Mouse (Mus musculus): ENCODE data around the gene Alg5. TPM values are rescaled to one million over a fixed set of nuclear protein-coding genes. Genes with fewer than 3 reads are reported as not detected.
"Not testable (repeated sequence)": the region's sequence is repeated elsewhere in the genome, so short reads cannot be mapped to it uniquely, and the experiment has no call there.

The Alg5 gene
- 9.4 and 12.4 TPM in 2 replicates for polyA plus RNA-seq (2012; rRNA removed)

GRCm38 (mm10) chr3:54735247-54736046, at the start of gene Alg5, which contains the start of gene Exosc8:
Gene Alg5, plus strand, starts transcription at chr3:54735539.
Gene Exosc8, minus strand, starts transcription at chr3:54735393.
- Histone ChIP-seq H3K4me1 (ENCODE audit: control insufficient read depth, insufficient read depth, low read length) (no peaks in the 10 kb centered on the region), H3K4me3 (replicated peaks; ENCODE audit: extremely low read depth, low read depth, low read length) (peak within 1 kb of the TSS; percentile 94)
- TF ChIP-seq POLR2A (IDR thresholded peaks at IDR 0.05; ENCODE audit: borderline replicate concordance, extremely low read depth, low read depth, low read length) = peak; percentile 69; the same call in 1 of the 2 replicates
- TF ChIP-seq CTCF (IDR thresholded peaks at IDR 0.05; ENCODE audit: insufficient read depth, low read length) = peak; percentile 63
- under 1% methylated on average over 65 of the region's 65 CpGs for WGBS
- DNase-seq = peak; percentile 92

- WGBS = 57% methylated on average over 2 of the region's 2 CpGs
- Histone ChIP-seq H3K4me1 (ENCODE audit: control insufficient read depth, insufficient read depth, low read length) (no peaks in the 10 kb centered on the region), H3K4me3 (replicated peaks; ENCODE audit: extremely low read depth, low read depth, low read length) (no peak overlapping the region)
- TF ChIP-seq CTCF (IDR thresholded peaks at IDR 0.05; ENCODE audit: insufficient read depth, low read length) (no peak), POLR2A (IDR thresholded peaks at IDR 0.05; ENCODE audit: borderline replicate concordance, extremely low read depth, low read depth, low read length) (no peak)
- no peak for DNase-seq
Measured at GRCm38 (mm10) chr3:54687245-54687644, 48.1 kb upstream of the Alg5 start.

GRCm38 (mm10) chr3:54689091-54689490, 46.2 kb upstream of the Alg5 start:
- Histone ChIP-seq H3K4me1 (ENCODE audit: control insufficient read depth, insufficient read depth, low read length) (no peaks in the 10 kb centered on the region), H3K4me3 (replicated peaks; ENCODE audit: extremely low read depth, low read depth, low read length) (no peak overlapping the region)
- 25% methylated on average over 2 of the region's 2 CpGs for WGBS
- DNase-seq = no peak
- 0 out of 2 replicates have a peak, but pooled peaks have one; percentile 3 for TF ChIP-seq CTCF (IDR thresholded peaks at IDR 0.05; ENCODE audit: insufficient read depth, low read length)
- TF ChIP-seq POLR2A (IDR thresholded peaks at IDR 0.05; ENCODE audit: borderline replicate concordance, extremely low read depth, low read depth, low read length) = no peak

- Histone ChIP-seq H3K4me3 (replicated peaks; ENCODE audit: extremely low read depth, low read depth, low read length) (peak within 1 kb of the TSS; percentile 91), H3K4me1 (ENCODE audit: control insufficient read depth, insufficient read depth, low read length) (no peaks in the 10 kb centered on the region)
- no peak for TF ChIP-seq CTCF (IDR thresholded peaks at IDR 0.05; ENCODE audit: insufficient read depth, low read length)
- TF ChIP-seq POLR2A (IDR thresholded peaks at IDR 0.05; ENCODE audit: borderline replicate concordance, extremely low read depth, low read depth, low read length) = peak; percentile 76; the same call in 1 of the 2 replicates
- 1% methylated on average over 65 of the region's 65 CpGs for WGBS
- DNase-seq = peak; percentile 88
Measured at GRCm38 (mm10) chr3:54692202-54693055, 42.9 kb upstream of the Alg5 start, which contains the start of gene Supt20. Gene Supt20, plus strand, starts transcription at chr3:54692807.

DNA sequence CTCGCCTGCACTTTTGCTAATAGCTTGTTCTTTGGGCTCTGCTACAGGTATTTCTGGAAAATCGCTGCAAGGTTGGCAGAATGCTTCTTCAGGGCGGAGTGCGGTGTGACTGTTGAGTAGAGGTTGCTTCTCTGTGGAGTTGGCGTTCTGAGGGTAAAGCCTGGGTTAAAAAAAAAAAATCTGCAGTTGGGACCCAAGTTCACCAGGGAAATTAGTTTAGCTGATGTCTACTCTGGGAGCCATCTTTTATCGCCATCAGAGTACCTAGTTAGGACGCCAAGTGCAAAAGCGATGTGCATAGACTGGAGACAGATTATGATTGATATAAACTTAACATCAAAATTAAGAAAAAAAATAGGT, 42.3 kb upstream of the Alg5 start:
- no peak for TF ChIP-seq CTCF (IDR thresholded peaks at IDR 0.05; ENCODE audit: insufficient read depth, low read length)
- no peak for TF ChIP-seq POLR2A (IDR thresholded peaks at IDR 0.05; ENCODE audit: borderline replicate concordance, extremely low read depth, low read depth, low read length)
- Histone ChIP-seq H3K4me3 (replicated peaks; ENCODE audit: extremely low read depth, low read depth, low read length) (peak overlapping the region; percentile 91), H3K4me1 (ENCODE audit: control insufficient read depth, insufficient read depth, low read length) (no peaks in the 10 kb centered on the region)
- under 1% methylated on average over 8 of the region's 8 CpGs for WGBS
- no peak for DNase-seq

GRCm38 (mm10) chr3:54699759-54700301, 35.5 kb upstream of the Alg5 start:
- DNase-seq = no peak
- no peak for TF ChIP-seq CTCF (IDR thresholded peaks at IDR 0.05; ENCODE audit: insufficient read depth, low read length)
- no peak for TF ChIP-seq POLR2A (IDR thresholded peaks at IDR 0.05; ENCODE audit: borderline replicate concordance, extremely low read depth, low read depth, low read length)
- Histone ChIP-seq H3K4me1 (ENCODE audit: control insufficient read depth, insufficient read depth, low read length) (no peaks in the 10 kb centered on the region; the same call in 1 of the 2 replicates), H3K4me3 (replicated peaks; ENCODE audit: extremely low read depth, low read depth, low read length) (no peak overlapping the region)
- WGBS = 53% methylated on average over 5 of the region's 5 CpGs

DNA sequence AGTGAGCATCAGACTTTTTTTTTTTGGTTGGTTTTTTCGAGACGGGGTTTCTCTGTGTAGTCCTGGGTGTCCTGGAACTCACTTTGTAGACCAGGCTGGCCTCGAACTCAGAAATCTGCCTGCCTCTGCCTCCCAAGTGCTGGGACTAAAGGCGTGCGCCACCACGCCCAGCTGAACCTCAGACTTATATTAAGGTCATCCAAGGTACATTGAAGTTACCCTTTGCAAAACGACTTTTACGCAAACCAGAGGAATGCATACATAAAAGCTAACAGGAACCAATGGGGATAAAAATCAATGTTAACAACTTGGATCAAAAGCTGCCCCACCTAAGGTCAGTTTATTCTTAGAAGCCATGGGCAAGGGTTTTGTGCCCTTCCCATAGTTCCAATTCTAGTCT, 31.2 kb upstream of the Alg5 start:
- DNase-seq; H3K4me3 ChIP-seq (replicated peaks; ENCODE audit: extremely low read depth, low read depth, low read length); H3K4me1 ChIP-seq (ENCODE audit: control insufficient read depth, insufficient read depth, low read length): not testable (repeated sequence)
- 96% methylated on average over 8 of the region's 8 CpGs for WGBS

GRCm38 (mm10) chr3:54708972-54709371, 26.4 kb upstream of the Alg5 start:
- WGBS = 58% methylated on average over 9 of the region's 9 CpGs
- TF ChIP-seq CTCF (IDR thresholded peaks at IDR 0.05; ENCODE audit: insufficient read depth, low read length) = no peak
- no peak for TF ChIP-seq POLR2A (IDR thresholded peaks at IDR 0.05; ENCODE audit: borderline replicate concordance, extremely low read depth, low read depth, low read length)
- no peak for DNase-seq
- Histone ChIP-seq H3K4me1 (ENCODE audit: control insufficient read depth, insufficient read depth, low read length) (no peaks in the 10 kb centered on the region), H3K4me3 (replicated peaks; ENCODE audit: extremely low read depth, low read depth, low read length) (no peak overlapping the region)

GRCm38 (mm10) chr3:54714253-54714652, 21.1 kb upstream of the Alg5 start, which contains the start of gene Gm21958:
Gene Gm21958, minus strand, starts transcription at chr3:54714353.
- TF ChIP-seq POLR2A (IDR thresholded peaks at IDR 0.05; ENCODE audit: borderline replicate concordance, extremely low read depth, low read depth, low read length) = no peak
- TF ChIP-seq CTCF (IDR thresholded peaks at IDR 0.05; ENCODE audit: insufficient read depth, low read length) = no peak
- DNase-seq = no peak
- no peak within 1 kb of the TSS for H3K4me3 ChIP-seq (replicated peaks; ENCODE audit: extremely low read depth, low read depth, low read length)
- H3K4me1 ChIP-seq (ENCODE audit: control insufficient read depth, insufficient read depth, low read length) = no peaks in the 10 kb centered on the region
- WGBS = 89% methylated on average over 6 of the region's 6 CpGs

Data from lung, adult 2 months (tissue).